Mouse (Mus musculus): Measurements from ENCODE around the gene Opcml.

DNA sequence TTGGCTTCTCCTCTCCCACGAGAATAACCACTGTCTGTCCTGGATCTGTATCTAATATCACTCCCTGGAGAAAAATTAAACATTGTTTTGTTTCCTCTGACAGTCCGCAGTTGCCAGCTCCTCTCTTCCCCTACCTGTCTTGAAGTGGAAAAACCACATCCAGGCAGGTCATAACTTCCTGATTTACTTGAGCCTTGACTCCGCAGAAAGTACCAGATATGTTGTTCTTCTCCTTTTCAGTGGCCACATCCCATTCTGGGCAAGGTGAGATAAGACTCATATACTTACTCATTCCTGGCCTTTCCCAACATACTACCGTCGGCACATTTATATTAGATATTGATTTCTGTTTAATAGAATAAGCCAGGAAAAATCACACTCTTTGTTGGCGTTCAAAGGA, 673.0 kb downstream of the Opcml start:
- TF ChIP-seq CTCF (IDR thresholded peaks at IDR 0.05), result no peak
- TF ChIP-seq POLR2A (IDR thresholded peaks at IDR 0.05; ENCODE audit: insufficient read depth, low read depth, low read length), result no peak
